Mouse (Mus musculus) cortical plate, adult 2 months (tissue): Measurements from ENCODE around the gene Slc2a1.

ENCODE experiments used
- CTCF ChIP-seq: fragments of 200-500 bp; IDR thresholded peaks from 2 replicates; pipeline ENCODE4 v1.5.1; 2011; ENCODE audit warnings: mild to moderate bottlenecking, control low read depth, low read length; ENCODE audit not compliant: insufficient read depth; ENCODE audit errors: extremely low read depth
- POLR2A ChIP-seq: fragments of 200-500 bp; IDR thresholded peaks from 2 replicates; pipeline ENCODE4 v1.6.1; 2011; ENCODE audit warnings: mild to moderate bottlenecking, low read length, control low read depth; ENCODE audit not compliant: insufficient read depth; ENCODE audit errors: extremely low read depth

- TF ChIP-seq POLR2A = no peak
- TF ChIP-seq CTCF = no peak
These were observed 32.7 kb downstream of the Slc2a1 start for GRCm38 (mm10) chr4:119141191-119141590.
